Mouse (Mus musculus) MEL (cell line): ENCODE measurements at regions not wholly inside any gene's neighbourhood (a gene's known extent, or its start where the extent isn't known, plus 50 kb on each side); places are given as distances from the start of the nearest gene placed in this dataset.

Source experiments
- CHD1 ChIP-seq: IDR thresholded peaks from 2 replicates; pipeline ENCODE4 v1.6.1; 2012; ENCODE audit warnings: low read depth, mild to moderate bottlenecking, inconsistent platforms, low read length, improper control_type of control experiment
- CTCF ChIP-seq, 3 experiments: IDR thresholded peaks in 2 of 3; conservative IDR thresholded peaks in 1 of 3; 2 replicates each; pipeline ENCODE4 v1.5.1; 2011 to 2012; ENCODE audit warnings: low read length in 3 of 3, low read depth in 2 of 3, mild to moderate bottlenecking in 2 of 3, improper control_type of control experiment in 1 of 3, inconsistent platforms in 1 of 3, mixed read lengths in 1 of 3, moderate library complexity in 1 of 3; ENCODE audit not compliant: control insufficient read depth in 1 of 3, insufficient read depth in 1 of 3, poor library complexity in 1 of 3, severe bottlenecking in 1 of 3
- ELF1 ChIP-seq: IDR thresholded peaks from 2 replicates; pipeline ENCODE4 v1.6.1; 2014; ENCODE audit warnings: low read depth, mild to moderate bottlenecking, inconsistent platforms, low read length, improper control_type of control experiment, moderate library complexity
- EP300 ChIP-seq, 2 experiments: IDR thresholded peaks; 2 replicates each; pipeline ENCODE4 v1.6.1; 2011; ENCODE audit warnings: improper control_type of control experiment in 2 of 2, low read length in 2 of 2, low read depth in 1 of 2, mild to moderate bottlenecking in 1 of 2
- GABPA ChIP-seq: IDR thresholded peaks from 2 replicates; pipeline ENCODE4 v1.6.1; 2012; ENCODE audit warnings: low read depth, mild to moderate bottlenecking, inconsistent platforms, low read length, improper control_type of control experiment, moderate library complexity
- KAT2A ChIP-seq: conservative IDR thresholded peaks from 2 replicates; pipeline ENCODE4 v1.6.1; 2012; ENCODE audit warnings: low read depth, low read length, improper control_type of control experiment, inconsistent platforms
- MAX ChIP-seq: IDR thresholded peaks from 2 replicates; pipeline ENCODE4 v1.6.1; 2011; ENCODE audit warnings: low read length, improper control_type of control experiment
- MEF2A ChIP-seq: IDR thresholded peaks from 2 replicates; pipeline ENCODE4 v1.6.1; 2014; ENCODE audit warnings: low read depth, mild to moderate bottlenecking, inconsistent platforms, low read length, improper control_type of control experiment; ENCODE audit not compliant: poor library complexity, insufficient replicate concordance, severe bottlenecking; ENCODE audit errors: extremely low read depth
- POLR2A ChIP-seq, 2 experiments: IDR thresholded peaks; 2 replicates each; pipeline ENCODE4 v1.6.1; 2011 to 2012; ENCODE audit warnings: low read length in 2 of 2, mild to moderate bottlenecking in 2 of 2, control low read depth in 1 of 2, improper control_type of control experiment in 1 of 2, low read depth in 1 of 2, moderate library complexity in 1 of 2; ENCODE audit not compliant: control insufficient read depth in 1 of 2, insufficient read depth in 1 of 2, poor library complexity in 1 of 2
- SIN3A ChIP-seq: IDR thresholded peaks from 2 replicates; pipeline ENCODE4 v1.6.1; 2012; ENCODE audit warnings: low read length, improper control_type of control experiment, inconsistent platforms
- TAL1 ChIP-seq: IDR thresholded peaks from 2 replicates; pipeline ENCODE4 v1.6.1; 2012; ENCODE audit warnings: mild to moderate bottlenecking, inconsistent platforms, low read length, moderate library complexity, mixed read lengths
- TBP ChIP-seq: IDR thresholded peaks from 2 replicates; pipeline ENCODE4 v1.8.0; 2011; ENCODE audit warnings: low read depth, low read length, improper control_type of control experiment
- ZC3H11A ChIP-seq: IDR thresholded peaks from 2 replicates; pipeline ENCODE4 v1.6.1; 2012; ENCODE audit warnings: low read depth, mild to moderate bottlenecking, inconsistent platforms, low read length, improper control_type of control experiment

DNA sequence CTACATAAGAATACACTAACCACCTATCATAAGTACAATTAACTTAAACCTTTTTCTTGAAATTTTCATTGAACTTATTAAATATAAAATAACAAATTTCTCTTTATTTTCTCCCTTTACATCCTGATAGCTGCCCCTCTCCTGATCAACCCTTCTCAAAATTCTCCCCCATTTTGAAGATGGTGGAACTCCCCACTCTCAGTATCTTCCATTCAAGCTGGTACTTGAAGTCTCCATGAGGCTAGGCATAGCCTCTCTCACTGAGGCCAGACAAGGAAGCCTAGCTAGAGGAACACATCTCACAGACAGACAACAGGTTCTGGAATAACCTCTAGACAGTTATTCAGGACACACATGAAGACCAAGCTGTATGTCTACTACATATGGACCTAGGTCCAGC, 2129.0 kb downstream of the Olfm4 start:
- TF ChIP-seq ZC3H11A (no peak), KAT2A (no peak), SIN3A (no peak), MAX (no peak), CTCF (IDR thresholded peaks at IDR 0.05 in 2 of 3, conservative IDR thresholded peaks at IDR 0.05 in 1 of 3; ENCODE audit: control insufficient read depth in 1 of 3, insufficient read depth in 1 of 3, low read depth in 2 of 3, low read length in 3 of 3, poor library complexity in 1 of 3, severe bottlenecking in 1 of 3) (no peak), GABPA (no peak), POLR2A (IDR thresholded peaks at IDR 0.05; ENCODE audit: control insufficient read depth in 1 of 2, insufficient read depth in 1 of 2, low read depth in 1 of 2, low read length in 2 of 2, poor library complexity in 1 of 2) (no peak), CHD1 (no peak), TBP (no peak), EP300 (IDR thresholded peaks at IDR 0.05; ENCODE audit: low read depth in 1 of 2, low read length in 2 of 2) (no peak), TAL1 (no peak), MEF2A (no peak), ELF1 (no peak)
